Mouse (Mus musculus) cerebellum, adult (tissue): ENCODE measurements at regions not wholly inside any gene's neighbourhood (a gene's known extent, or its start where the extent isn't known, plus 50 kb on each side); places are given as distances from the start of the nearest gene placed in this dataset.

Experiments used
- ATAC-seq: cut with Nextera tagmentation; 2 replicates; pipeline ENCODE4 v1.9.2; 2017; ENCODE audit warnings: mild to moderate bottlenecking, moderate library complexity, mixed read lengths; ENCODE audit not compliant: insufficient number of reproducible peaks, low FRiP score, low TSS enrichment

- ATAC-seq = no peak
Measured at GRCm38 (mm10) chr2:123023918-123024317, 258.9 kb downstream of the Sqor start.

- ATAC-seq = no peak
Measured at GRCm38 (mm10) chr2:123024380-123024779, 259.3 kb downstream of the Sqor start.

GRCm38 (mm10) chr2:123024976-123025585 is 260.0 kb downstream of the Sqor start:
- ATAC-seq = no peak

GRCm38 (mm10) chr2:123047321-123047720 is 282.3 kb downstream of the Sqor start:
- no peak for ATAC-seq

- ATAC-seq = no peak
Measured at GRCm38 (mm10) chr2:123064648-123065047, 299.6 kb downstream of the Sqor start.

- ATAC-seq = peak; percentile 77
Measured at GRCm38 (mm10) chr2:123068809-123069208, 303.8 kb downstream of the Sqor start.

- ATAC-seq = no peak
Measured at GRCm38 (mm10) chr2:123072653-123073052, 307.6 kb downstream of the Sqor start.

- ATAC-seq = no peak
Measured at GRCm38 (mm10) chr2:123073476-123074085, 308.5 kb downstream of the Sqor start.

- ATAC-seq = no peak
Measured at GRCm38 (mm10) chr2:123092726-123093125, 327.7 kb downstream of the Sqor start.

GRCm38 (mm10) chr2:123103530-123103929 is 338.5 kb downstream of the Sqor start:
- no peak for ATAC-seq

GRCm38 (mm10) chr2:123131496-123131895 is 366.5 kb downstream of the Sqor start:
- ATAC-seq = no peak

GRCm38 (mm10) chr2:123153170-123153569 is 388.1 kb downstream of the Sqor start:
- no peak for ATAC-seq

GRCm38 (mm10) chr2:123165384-123165783 is 400.3 kb downstream of the Sqor start:
- no peak for ATAC-seq

GRCm38 (mm10) chr2:123170611-123171010 is 405.6 kb downstream of the Sqor start:
- no peak for ATAC-seq

GRCm38 (mm10) chr2:123182208-123182607 is 417.2 kb downstream of the Sqor start:
- no peak for ATAC-seq

- ATAC-seq = no peak
Measured at GRCm38 (mm10) chr2:123190795-123191582, 426.0 kb downstream of the Sqor start.

- ATAC-seq = no peak
Measured at GRCm38 (mm10) chr2:123194533-123194932, 429.5 kb downstream of the Sqor start.
